Mouse (Mus musculus) kidney, embryonic 15.5 days (tissue): ENCODE results near the gene Trmt2a. TPM values are rescaled to one million over a fixed set of nuclear protein-coding genes. Genes with fewer than 3 reads are reported as not detected.
A peak's percentile ranks its signal among the peaks of the same experiment; 100 is the strongest.

Experiments used
- microRNA counts: library from miRNA; unstranded; fragments of <30 nt; microRNA quantifications from one replicate; lab custom pipeline; 2016
- microRNA-seq: library from miRNA; unstranded; fragments of <30 nt; microRNA quantifications from one replicate; pipeline ENCODE4, GENCODE M21; 2016
- polyA plus RNA-seq: library from polyadenylated mRNA; unstranded; fragments of >200 nt; fragmentation: Nextera tagmentation; extraction: Ambion mirVana; gene quantifications from 2 replicates; pipeline ENCODE4 v1.2.1, GENCODE M21; 2015

The Trmt2a gene
- polyA plus RNA-seq, 1 experiment from 2014 or later = 99.2 TPM

MicroRNA genes within 50 kb of the gene (microRNA counts, 519-probe panel; counts per million panel counts)
- 2,594 counts per million, percentile 54 among the panel's probes with 10 or more counts for microRNA mmu-miR-1306 (lab: Ali Mortazavi, UCI)

Small RNAs within 50 kb of the gene (microRNA-seq; reads per million reads assigned to microRNA genes)
- gene Gm24572 (0.74 reads per million), gene Mir1306 (191 reads per million, percentile 65 among the genes with 10 or more reads in this experiment)

Other genes with a start within 250 kb of the Trmt2a start
- 93.2 and 105 TPM in 2 replicates for gene Dgcr6, start 195.8 kb upstream of the Trmt2a start, polyA plus RNA-seq
- gene Prodh, start 158.5 kb upstream of the Trmt2a start, polyA plus RNA-seq = 19.5 and 20.5 TPM in 2 replicates
- gene Rtn4r, start 121.0 kb upstream of the Trmt2a start, polyA plus RNA-seq = 2.6 and 3.6 TPM in 2 replicates
- not detected in 2 replicates for gene Ccdc188, start 30.8 kb upstream of the Trmt2a start, polyA plus RNA-seq
- 15.6 and 17.5 TPM in 2 replicates for gene Zdhhc8, start 13.5 kb upstream of the Trmt2a start, polyA plus RNA-seq
- 662 and 691 TPM in 2 replicates for gene Ranbp1, start 53 bp downstream of the Trmt2a start, polyA plus RNA-seq
- 4.3 TPM in 1 of 2 replicates, not detected in the other for gene Gm49776, start 9.6 kb downstream of the Trmt2a start, polyA plus RNA-seq
- gene Dgcr8, start 40.6 kb downstream of the Trmt2a start, polyA plus RNA-seq = 30.4 and 32.4 TPM in 2 replicates
- 22.5 and 29.2 TPM in 2 replicates for gene Tango2, start 99.4 kb downstream of the Trmt2a start, polyA plus RNA-seq
- 23.7 and 27.1 TPM in 2 replicates for gene Arvcf, start 99.5 kb downstream of the Trmt2a start, polyA plus RNA-seq
- gene Txnrd2, start 177.7 kb downstream of the Trmt2a start, polyA plus RNA-seq = 28.1 and 29.1 TPM in 2 replicates
- gene Comt, start 178.2 kb downstream of the Trmt2a start, polyA plus RNA-seq = 97.2 and 103 TPM in 2 replicates